8 mouse cellular contexts compared by ENCODE assay signal in genomic region chr1:180194781-180195471, GRCm38 (mm10). TPM values are rescaled to one million over a fixed set of nuclear protein-coding genes. Genes with fewer than 3 reads are reported as not detected.
A peak's percentile ranks its signal among the peaks of the same experiment; 100 is the strongest.
DNase-seq lines count a peak whose midpoint lies in the region; ATAC-seq and TF ChIP-seq lines count a peak whose summit lies in the region.

No protein-coding gene starts in this region.

- H3K27ac ChIP-seq in embryonic facial prominence, embryonic 15.5 days (replicated peaks): peak overlapping the region; percentile 35; the same call in 1 of the 2 replicates
- H3K27ac ChIP-seq in heart, embryonic 16.5 days (ENCODE audit: low read length): peak overlapping the region; percentile 93

- no peak for TF ChIP-seq CTCF in E14TG2a.4 (conservative IDR thresholded peaks at IDR 0.05; ENCODE audit: low read length)

- H3K27me3 ChIP-seq in E14TG2a.4 (ENCODE audit: insufficient read depth, low read length): peaks cover 29% of the 10 kb centered on the region
- no peaks in the 10 kb centered on the region for H3K27me3 ChIP-seq in embryonic facial prominence, embryonic 15.5 days
- H3K27me3 ChIP-seq in heart, embryonic 16.5 days (ENCODE audit: control insufficient read depth, insufficient read depth, low read length): no peaks in the 10 kb centered on the region

- 19% methylated on average over 9 of the region's 9 CpGs for WGBS in embryonic facial prominence, embryonic 15.5 days
- WGBS in heart, embryonic 16.5 days: 8% methylated on average over 9 of the region's 9 CpGs

- H3K36me3 ChIP-seq in E14TG2a.4 (ENCODE audit: insufficient read depth, low read length): no peaks in the 10 kb centered on the region
- no peaks in the 10 kb centered on the region for H3K36me3 ChIP-seq in embryonic facial prominence, embryonic 15.5 days
- H3K36me3 ChIP-seq in heart, embryonic 16.5 days (ENCODE audit: control insufficient read depth, insufficient read depth): no peaks in the 10 kb centered on the region

- ATAC-seq in embryonic facial prominence, embryonic 15.5 days (ENCODE audit: insufficient number of reproducible peaks, low FRiP score, low TSS enrichment, low read depth): peak; percentile 53
- peak; percentile 67 for ATAC-seq in heart, embryonic 16.5 days (replicated peaks; ENCODE audit: extremely low read depth, insufficient read depth, low FRiP score)
- ATAC-seq in inflammation-experienced regulatory T-cells, adult 6 months: no peak

- H3K4me3 ChIP-seq in E14TG2a.4 (replicated peaks; ENCODE audit: low read length): peak overlapping the region; percentile 86
- H3K4me3 ChIP-seq in embryonic facial prominence, embryonic 15.5 days (replicated peaks): peak overlapping the region; percentile 77
- H3K4me3 ChIP-seq in heart, embryonic 16.5 days (ENCODE audit: low read length): peak overlapping the region; percentile 85

- peaks cover 35% of the 10 kb centered on the region for H3K4me1 ChIP-seq in E14TG2a.4 (replicated peaks; ENCODE audit: low read depth, low read length)
- H3K4me1 ChIP-seq in embryonic facial prominence, embryonic 15.5 days: peaks cover 13% of the 10 kb centered on the region; the same call in 1 of the 2 replicates
- peaks cover 31% of the 10 kb centered on the region for H3K4me1 ChIP-seq in heart, embryonic 16.5 days (ENCODE audit: control insufficient read depth, insufficient read depth, low read length)

- DNase-seq in ZHBTc4 (ENCODE audit: low read depth, low spot score): peak; percentile 76
- DNase-seq in kidney, postnatal 10 days: peak; percentile 74
- DNase-seq in lung, postnatal 14 days: peak; percentile 39
- DNase-seq in ovary, adult 18-20 months (ENCODE audit: low spot score): peak; percentile 56

- H3K4me2 ChIP-seq in embryonic facial prominence, embryonic 15.5 days (replicated peaks): peak overlapping the region; percentile 92
- H3K4me2 ChIP-seq in heart, embryonic 16.5 days (ENCODE audit: low read depth, low read length): peak overlapping the region; percentile 75

- no peaks in the 10 kb centered on the region for H3K9me3 ChIP-seq in E14TG2a.4 (ENCODE audit: low read length)
- H3K9me3 ChIP-seq in embryonic facial prominence, embryonic 15.5 days (replicated peaks): no peaks in the 10 kb centered on the region
- no peaks in the 10 kb centered on the region for H3K9me3 ChIP-seq in heart, embryonic 16.5 days (replicated peaks; ENCODE audit: control insufficient read depth, low read length)

- peak overlapping the region; percentile 39; the same call in 1 of the 2 replicates for H3K9ac ChIP-seq in embryonic facial prominence, embryonic 15.5 days
- H3K9ac ChIP-seq in heart, embryonic 16.5 days (ENCODE audit: low read length): peak overlapping the region; percentile 79

RNA-seq across cellular contexts. Expression of gene Coq8a, which starts 4.5 kb away (rescaled TPM):
- 11.8 and 12.1 TPM in 2 replicates for polyA plus RNA-seq in embryonic facial prominence, embryonic 15.5 days (2015; fragmentation: Nextera tagmentation; extraction: Ambion mirVana)
- polyA plus RNA-seq in heart, embryonic 16.5 days (2015; fragmentation: Nextera tagmentation; extraction: Ambion mirVana): 70.0 and 89.0 TPM in 2 replicates
- polyA plus RNA-seq in inflammation-experienced regulatory T-cells, adult 6 months (2017; shearing (Covaris generic)): 10 to 100 TPM; 25.8 to 50.3 (median 43.8) TPM
